Mouse (Mus musculus) ES-CJ7 (cell line): ENCODE measurements around the gene Tnfrsf1a.
A peak's percentile ranks its signal among the peaks of the same experiment; 100 is the strongest.

Experiments used
- DNase-seq: peaks from one replicate; pipeline ENCODE4 v3.0.0; 2011; ENCODE audit warnings: low read depth, low spot score

Gene Tnfrsf1a

DNA sequence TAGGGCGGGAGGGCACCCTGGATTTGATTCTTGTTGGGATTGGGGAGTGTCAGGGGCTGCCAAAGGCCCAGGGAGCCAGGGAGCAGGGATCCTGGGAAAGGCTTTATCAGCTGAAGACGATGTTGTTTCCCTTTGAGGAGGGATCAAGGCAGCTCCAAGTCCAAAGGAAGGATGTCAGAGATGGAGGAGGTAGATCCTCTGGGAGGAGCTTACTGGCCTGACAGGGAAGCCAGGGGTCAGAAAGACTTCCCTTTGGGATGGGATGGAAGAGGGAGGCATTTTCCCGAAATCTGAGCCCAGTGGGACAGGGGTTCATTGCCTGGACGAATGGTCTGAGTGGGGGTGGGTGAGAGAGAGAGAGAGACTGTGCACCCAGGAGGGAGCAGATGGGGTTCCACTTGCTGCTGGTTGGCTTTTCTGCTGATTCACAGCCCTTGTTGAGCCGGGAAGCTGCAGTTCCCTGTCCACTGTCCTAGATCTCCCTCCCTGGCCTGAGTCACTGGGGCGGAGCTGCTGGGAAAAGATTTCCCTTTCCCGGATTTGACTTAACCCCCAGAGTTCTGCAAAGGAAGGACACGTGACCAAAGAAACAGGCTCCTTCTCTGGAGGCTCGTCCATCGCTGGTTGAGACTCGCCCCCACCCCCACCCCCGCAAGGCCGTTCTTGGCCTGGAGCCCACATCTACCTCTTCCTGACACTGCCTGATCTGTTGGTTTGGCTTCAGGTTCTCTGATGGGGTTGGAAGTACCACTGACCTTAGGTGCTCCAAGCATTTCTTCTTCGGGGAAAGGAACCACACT is 5.4 kb downstream of the Tnfrsf1a start:
- peak; percentile 76 for DNase-seq

DNA sequence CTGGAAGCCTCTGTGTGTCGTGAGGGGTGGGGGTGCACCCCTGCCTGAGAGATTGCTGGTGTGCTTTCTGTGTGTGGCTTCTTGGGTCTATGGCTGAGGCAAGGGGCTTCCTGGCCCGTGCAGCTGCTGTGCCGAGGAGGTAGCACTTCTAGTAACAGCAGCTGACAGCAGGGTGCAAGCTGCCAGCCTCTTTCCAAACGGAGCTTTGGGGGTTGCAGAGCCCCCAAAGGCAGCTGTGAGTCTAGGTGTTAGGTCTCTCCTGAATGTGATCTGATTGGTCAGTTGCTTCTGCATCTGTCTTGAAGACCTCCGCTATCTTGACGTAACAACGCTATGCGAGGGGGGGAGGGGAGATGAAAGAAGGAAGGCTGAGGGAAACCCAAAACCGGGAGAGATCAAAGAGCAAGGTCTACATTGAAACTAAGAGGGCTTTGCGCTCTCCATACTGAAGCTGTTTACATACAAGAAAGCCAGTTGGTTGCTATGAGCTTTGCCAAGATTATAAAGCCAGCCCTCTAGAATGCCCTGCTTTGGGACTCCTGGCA is 6.1 kb downstream of the Tnfrsf1a start:
- DNase-seq, result peak; percentile 77

DNA sequence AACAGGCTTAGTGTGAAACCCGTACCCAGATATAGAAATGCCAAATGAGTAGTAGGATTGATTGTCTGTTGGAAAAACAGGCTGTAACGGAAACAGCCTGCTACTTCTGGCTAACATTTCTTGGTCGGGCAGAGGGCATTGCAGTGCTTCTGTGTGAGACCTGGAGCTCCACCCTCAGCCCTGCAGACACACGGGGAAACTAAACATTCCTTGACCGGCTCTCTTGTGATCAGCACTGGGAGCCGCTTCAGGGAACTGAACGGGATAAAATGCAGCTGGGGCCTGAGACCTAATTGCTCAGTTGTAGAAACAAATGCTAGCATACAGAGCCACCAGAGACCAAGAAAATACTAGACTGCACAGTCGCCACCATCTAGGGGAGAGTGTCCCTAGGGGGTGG is 7.1 kb downstream of the Tnfrsf1a start:
- DNase-seq, result no peak

DNA sequence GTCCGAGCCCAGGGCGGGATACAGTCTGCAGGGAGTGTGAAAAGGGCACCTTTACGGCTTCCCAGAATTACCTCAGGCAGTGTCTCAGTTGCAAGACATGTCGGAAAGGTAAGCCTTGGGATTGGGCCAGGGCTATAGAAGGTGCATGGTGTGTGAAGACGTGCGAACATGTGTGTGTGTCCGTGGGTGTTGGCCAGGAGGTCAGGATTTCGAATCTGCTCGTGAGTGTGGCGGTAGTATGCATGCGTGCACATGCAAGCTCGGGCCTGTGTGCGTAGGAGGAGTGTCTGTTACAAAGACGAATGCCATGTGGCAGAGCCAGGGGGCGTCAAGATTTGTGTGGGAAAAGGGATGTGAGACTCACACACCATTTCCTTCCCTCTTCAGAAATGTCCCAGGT is 8.2 kb downstream of the Tnfrsf1a start:
- DNase-seq, result no peak

DNA sequence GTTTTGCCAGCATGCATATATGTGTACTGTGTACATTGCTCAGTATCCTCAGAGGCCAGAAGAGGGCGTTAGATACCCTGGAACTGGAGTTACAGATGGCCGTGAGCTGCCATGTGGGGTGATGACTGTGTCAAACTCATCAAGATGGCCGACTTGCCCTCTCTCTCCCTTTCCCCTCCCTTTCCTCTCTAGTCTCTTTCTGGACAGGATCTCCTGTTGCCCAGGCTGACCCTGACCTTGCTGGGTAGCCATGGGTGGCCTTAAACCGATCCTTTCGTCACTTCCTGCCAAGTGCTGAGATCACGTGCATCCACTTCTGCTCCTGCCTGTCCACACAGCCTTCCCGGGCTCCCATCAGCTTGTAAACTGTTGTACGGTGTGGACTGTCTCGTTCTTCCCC is 10.8 kb downstream of the Tnfrsf1a start:
- peak; percentile 45 for DNase-seq

DNA sequence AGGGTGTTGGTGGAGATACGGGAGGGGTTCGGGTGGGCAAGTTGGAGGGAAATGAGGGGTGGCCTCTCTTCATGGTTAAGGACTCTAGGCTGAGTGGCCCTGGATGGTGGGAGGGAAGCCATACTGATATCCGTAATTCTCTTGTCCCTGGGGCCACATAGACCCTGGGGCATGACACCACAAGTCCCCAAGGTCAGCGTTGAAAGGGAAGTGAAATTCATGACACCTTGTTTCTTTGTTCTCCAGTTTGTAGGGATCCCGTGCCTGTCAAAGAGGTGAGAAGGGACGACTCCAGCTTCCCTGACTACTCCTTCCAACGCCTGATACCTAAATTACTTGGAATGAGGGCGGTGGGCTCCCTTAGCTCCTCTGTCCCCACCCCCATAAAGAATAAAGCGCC is 11.7 kb downstream of the Tnfrsf1a start:
- peak; percentile 59 for DNase-seq

DNA sequence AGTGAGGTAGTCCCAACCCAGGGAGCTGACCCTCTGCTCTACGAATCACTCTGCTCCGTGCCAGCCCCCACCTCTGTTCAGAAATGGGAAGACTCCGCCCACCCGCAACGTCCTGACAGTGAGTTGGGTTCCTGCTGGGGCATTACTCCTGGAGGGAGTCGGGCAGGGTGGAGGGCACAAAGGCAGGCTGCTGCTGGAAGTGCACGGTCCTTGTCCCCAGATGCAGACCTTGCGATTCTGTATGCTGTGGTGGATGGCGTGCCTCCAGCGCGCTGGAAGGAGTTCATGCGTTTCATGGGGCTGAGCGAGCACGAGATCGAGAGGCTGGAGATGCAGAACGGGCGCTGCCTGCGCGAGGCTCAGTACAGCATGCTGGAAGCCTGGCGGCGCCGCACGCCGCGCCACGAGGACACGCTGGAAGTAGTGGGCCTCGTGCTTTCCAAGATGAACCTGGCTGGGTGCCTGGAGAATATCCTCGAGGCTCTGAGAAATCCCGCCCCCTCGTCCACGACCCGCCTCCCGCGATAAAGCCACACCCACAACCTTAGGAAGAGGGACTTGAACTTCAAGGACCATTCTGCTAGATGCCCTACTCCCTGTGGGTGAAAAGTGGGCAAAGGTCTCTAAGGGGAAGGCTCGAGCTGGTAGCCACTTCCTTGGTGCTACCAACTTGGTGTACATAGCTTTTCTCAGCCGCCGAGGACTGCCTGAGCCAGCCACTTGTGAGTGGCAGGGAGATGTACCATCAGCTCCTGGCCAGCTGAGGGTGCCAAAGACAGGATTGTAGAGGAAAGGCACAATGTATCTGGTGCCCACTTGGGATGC is 12.5 kb downstream of the Tnfrsf1a start:
- peak; percentile 71 for DNase-seq

DNA sequence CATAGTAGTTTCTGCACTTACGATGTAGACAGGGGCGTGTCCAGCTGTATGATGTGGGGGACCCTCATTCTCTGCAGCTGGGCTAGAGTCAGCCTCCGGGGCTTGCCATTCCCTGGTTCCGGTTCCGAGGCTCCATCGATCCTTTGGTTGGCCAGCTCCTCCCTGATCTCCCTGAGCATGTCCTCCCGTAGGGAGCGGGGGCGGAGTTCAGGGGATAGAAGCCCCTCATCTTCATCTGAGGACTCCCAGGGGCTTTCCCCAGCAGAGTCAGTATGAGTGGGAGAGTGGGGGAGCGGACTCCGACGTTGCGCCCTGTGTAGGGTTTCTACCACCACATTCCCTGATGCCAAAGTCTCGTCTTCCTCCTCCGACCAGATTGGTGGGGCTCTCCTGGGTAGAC is 13.9 kb downstream of the Tnfrsf1a start:
- DNase-seq, result no peak

DNA sequence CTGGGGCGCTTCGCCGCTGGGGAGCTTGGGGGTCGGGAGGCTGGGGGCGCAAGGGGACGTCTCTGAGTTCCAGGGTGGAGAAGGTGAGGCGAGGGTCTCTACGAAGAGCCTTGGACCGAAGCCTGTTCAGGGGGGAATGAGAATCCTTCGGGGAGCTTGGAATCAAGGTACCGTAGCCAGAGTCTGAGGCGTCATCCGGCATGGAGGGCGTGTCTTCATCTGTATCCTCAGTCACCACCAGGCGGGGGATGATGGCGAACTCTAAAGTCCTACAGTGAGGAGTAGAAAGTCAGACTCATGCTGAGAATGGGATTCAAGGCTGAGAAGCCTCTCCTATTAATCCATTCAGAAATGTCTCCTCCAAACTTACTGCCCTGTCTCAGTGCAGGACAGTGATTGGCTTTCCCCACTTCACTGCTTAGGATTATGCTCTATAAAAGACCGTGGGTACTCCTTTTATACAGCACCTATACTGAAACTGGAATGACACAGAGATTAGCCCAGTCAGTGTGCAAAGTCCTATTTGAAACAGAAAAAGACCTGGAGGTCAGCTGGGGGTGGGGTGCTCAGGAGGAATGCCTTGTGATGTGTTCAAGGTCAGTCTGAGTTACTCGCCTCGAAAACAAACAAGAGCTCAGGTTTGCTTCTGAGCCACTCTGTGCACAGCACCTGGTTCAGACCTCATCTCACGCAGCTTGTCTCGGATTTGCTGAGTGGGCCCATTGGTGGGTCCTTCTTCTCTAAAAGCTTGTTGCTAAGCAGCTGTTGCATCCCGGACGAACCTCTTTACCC is 14.5 kb downstream of the Tnfrsf1a start:
- DNase-seq, result peak; percentile 86

DNA sequence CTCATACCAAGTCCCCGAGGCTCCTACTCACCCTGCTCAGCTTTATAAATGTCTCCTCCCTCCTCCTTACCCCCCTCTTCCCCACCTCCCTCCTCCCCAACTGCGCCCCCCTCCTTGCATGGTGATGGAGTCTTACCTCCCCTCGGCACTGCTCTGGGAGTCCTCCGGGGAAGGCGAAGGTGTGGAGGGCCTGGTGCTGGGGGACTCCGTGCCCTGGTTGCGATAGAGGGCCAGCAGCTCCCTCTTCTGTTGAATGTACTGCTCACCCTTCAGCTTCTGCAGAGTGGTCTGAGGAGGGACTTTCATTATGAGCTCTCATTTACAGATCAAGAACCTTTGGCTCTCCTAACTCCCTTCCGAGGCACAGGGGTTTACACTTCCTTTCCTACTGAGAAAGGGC is 15.3 kb downstream of the Tnfrsf1a start:
- peak; percentile 35 for DNase-seq

DNA sequence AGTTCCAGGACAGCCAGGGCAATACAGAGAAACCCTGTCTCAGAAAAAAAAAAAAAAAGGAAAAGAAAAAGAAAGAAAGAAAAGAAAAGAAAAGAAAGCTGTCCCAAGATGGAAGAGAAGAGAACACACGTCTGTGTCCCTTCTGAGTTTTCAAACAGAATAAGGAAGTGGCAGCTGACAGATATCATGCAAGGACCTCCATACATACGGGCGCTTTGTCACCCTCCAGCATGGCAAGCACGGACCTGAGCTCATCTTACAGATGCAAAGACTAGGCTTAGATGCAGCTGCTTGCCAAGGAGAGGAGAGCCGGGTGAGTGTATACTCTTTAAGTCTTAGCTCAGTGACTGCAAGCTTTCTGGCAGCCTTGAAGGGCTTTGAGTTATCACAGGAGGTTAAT is 16.4 kb downstream of the Tnfrsf1a start:
- DNase-seq, result no peak

DNA sequence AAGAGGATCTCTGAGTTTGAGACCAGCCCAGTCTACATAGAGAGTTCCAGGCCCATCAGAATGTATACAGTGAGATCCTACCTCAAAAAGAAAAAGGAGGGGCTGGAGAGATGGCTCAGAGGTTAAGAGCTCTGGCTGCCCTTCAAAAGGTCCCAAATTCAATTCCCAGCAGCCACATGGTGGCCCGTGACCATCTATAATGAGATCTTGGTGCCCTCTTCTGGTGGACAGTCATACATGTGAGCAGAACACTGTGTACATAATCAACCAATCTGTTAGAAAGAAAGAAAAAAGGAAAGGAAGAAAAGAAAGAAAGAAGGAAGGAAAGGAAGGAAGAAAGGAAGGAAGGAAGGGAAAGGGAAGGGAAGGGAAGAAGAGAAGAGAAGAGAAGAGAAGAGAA is 17.0 kb downstream of the Tnfrsf1a start:
- DNase-seq, result peak; percentile 52

DNA sequence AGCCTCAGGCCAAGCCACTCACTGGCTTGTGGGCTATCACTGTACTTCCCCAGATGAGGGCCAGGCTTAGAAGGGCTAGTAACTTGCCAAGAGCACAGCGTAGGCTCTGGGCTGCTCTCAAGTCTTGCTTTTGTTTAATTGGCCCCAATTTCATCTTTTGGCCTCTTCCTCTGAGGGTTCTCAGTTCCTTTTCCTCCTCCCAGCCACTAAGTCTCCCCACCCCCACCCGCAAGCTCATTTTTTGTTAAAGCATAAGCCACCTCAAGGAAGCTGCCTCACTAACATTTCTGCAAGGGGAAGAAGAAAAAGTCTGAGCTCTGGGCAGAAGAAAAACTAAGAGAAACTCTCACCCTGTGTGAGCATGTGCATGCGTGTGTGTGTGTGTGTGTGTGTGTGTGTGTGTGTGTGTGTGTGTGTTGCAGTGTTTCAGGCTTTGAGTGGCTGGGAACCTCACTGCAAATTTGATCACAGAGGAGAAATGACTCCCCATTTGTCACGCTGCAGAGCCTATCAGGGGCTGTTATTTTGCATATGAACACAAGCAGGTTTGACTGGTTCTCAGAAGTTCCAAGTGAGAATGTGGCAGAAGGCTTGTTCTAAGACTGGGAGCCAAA is 18.7 kb downstream of the Tnfrsf1a start:
- peak; percentile 59 for DNase-seq

DNA sequence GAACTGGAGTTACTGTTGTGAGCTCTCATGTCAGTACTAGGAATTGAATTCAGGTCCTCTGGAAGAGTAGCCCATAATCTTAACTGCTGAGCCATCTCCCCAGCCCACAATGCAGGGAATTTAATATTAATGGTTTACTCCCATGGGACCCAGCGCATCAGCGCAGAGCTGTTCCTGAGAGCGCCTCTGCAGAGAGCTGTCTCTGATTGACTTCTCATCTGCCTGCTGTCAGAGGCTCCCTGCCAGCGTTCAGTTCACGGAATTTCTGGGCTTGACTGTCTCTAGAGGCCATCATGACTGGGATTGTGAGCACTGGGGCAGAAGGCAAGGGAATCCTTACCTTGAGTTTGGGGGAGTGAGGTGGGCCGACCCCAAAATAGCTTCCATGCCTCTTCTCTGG is 27.9 kb downstream of the Tnfrsf1a start:
- DNase-seq, result no peak

DNA sequence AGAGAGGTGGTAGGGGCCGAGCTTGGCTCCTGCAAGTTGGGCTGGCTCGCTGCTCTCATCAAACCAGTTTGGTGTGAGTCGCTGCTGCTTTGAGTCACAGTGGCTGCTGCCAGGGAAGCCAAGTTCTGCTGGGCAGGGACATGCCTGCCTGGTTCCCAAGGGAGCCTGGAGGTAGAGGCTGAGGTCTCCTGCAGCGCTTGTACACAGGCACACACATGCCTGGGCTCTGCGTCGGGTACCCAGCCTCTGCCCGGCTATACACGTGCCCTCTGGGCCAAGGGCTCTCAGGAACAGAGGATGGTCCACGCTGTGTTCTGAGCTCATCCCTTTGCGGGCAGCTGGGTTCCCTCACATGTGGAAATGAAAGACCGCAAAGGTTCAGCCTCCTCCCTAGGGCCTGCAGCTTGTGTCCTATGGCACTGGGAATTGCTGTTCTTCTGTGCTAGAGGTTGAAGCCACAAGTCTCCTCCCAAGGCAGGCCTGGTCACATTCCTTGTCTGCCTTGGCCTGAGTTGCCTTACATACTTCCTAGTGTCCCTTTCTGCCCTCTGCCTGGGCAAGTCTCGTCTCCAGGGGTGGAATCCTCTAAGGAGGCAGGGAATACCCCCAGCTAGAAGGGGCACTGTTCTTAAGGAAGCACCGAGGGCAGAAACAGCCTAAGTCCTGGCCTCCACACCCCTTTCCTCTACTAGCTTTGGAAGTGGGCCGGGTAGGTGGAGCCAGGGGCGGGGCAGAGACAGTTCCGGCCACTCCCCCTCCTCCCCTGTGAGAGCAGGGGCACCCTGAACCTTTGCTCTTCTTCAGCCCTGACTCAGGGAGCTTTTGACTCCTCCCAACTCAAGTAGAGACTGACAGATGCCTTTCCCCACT is 28.7 kb downstream of the Tnfrsf1a start:
- DNase-seq, result peak; percentile 94

DNA sequence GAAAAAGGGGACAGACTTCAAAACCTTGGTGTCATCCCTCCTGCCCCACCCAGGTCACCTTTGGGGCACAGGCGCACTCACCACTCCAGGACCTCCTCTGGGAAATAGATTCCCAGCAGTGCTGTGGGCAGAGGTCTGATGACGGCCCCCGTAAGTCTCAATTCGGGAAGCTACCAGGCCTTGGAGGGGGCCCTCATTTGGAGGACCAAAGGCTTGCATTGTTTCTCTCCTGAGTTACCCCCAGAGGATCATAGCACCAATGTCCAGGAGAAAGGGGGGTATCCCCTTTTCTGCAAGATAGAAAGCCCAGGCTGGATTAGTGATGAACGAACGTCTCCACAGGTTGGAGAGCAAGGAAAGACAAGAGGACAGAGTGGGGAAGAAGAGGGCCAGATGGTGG is 29.5 kb downstream of the Tnfrsf1a start:
- no peak for DNase-seq

DNA sequence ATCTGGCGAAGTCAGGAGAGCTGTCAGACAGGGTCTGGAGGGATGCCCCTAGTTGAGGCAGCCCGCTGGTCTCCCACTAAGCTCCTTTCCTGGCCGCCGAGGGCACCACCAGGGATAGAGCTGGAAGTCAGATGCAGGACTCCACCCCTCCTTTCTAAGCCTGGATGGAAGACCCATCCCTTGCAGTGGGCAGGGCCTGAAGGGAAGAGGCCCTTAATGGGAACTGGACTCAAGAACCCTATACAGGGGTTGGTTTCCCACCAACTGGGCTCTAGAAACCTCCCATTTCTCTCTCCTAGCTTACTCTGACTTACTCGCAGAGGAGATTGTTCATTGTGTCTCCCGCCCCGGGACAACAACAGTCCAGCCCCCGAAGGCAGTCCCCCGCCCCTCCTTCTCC is 30.6 kb downstream of the Tnfrsf1a start:
- DNase-seq, result no peak

DNA sequence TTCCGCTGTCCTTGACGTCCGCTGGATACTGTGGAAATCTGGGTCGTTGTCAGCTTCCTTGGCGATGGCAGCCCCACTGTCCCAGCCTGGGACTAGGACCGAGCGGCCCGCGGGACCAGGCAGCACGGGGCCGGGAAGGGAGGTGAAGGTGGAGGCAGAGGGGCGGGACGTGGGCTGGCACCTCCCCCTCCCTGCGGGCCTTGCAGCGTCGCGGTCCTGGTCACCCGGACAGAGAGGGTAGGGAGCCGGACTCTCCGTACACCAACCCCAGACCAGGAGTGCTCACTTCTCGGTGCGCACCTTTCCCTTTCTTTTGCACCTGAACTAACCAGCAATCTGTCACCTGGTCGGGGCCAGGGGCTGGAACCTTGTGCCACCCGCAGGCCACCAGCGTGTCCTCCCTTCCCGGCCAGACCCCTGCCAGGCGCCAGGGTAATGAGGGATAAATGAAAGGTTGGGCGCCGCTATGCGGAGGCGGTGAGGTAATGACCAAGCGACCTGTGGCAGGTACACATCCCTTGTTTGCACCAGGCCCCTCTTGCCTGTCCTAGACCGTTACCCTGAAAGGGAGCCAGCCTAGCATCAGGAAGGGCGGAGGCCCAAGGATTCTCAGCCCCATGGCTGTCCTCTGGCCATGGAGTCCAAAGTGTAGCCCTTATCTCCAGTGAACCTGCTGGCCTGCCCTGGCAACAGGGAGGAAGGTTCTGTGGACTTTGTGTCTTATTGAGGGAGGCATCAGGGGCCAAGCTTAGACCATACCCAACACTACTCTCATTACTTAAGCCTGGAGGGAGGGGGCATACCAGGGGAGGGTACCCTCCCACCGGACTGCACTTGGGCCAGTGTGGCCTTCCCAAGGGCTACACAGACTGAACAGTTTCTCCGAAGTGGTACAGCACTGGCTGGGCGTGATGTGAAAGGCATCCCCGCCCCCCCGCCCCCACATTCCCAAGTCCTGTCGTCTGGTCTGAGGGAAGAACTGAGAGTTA is 31.5 kb downstream of the Tnfrsf1a start, which contains the start of gene Plekhg6:
Gene Plekhg6, minus strand, starts transcription at position 422 of the 989 bp plus-strand sequence.
- no peak for DNase-seq

DNA sequence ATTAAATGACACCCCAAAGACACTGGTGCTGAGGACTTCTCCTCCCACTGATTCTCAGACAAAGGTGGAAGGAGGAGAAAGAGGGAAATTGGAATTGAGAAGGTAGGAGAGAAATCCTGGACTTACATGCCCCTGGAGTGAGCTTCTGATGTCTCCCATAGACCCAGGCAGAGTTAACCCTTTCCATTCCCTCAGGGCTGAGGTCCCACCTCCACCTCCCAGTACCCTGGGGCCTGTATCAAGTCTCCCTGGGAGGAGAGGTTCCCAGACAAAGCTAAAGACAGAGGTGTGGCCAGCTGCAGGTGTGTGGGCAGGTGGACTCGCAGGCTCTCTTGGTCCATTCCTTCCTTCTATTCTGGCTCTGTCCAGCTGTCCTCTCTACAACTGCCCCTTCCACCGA is 32.9 kb downstream of the Tnfrsf1a start:
- no peak for DNase-seq
